Mouse (Mus musculus): Measurements from ENCODE around the gene Fam81b. TPM values are rescaled to one million over a fixed set of nuclear protein-coding genes. Genes with fewer than 3 reads are reported as not detected.

The Fam81b gene
- total and polyA plus RNA-seq, 2 experiments from 2014 or later: 0.21 TPM; not detected in 1

DNA sequence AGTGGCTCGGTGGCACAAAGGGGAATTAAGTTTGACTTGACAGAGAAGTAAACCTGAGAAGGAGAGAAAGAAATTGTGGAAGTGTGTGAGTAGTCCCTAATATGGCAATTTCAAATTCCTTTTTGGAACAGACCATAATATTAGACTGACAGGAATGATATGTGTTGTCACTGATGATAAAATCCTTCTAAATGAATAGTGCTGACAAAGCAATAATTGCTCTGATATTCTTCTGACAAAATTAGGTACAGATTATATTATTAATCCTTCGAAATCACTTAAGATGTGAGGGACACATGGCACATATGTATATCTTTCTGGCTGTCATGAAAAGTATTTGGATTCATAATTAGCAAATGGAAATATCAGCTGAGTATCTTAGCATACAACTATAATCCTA, 89.9 kb downstream of the Fam81b start:
- no peak for DNase-seq (ENCODE audit: low spot score)
- TF ChIP-seq CTCF (IDR thresholded peaks at IDR 0.05): no peak
- Histone ChIP-seq H3K9ac (replicated peaks; ENCODE audit: low read length, poor library complexity, severe bottlenecking) (no peak overlapping the region), H3K4me2 (ENCODE audit: low read depth, low read length, poor library complexity, severe bottlenecking) (no peak overlapping the region), H3K27me3 (ENCODE audit: insufficient read depth, low read length) (no peaks in the 10 kb centered on the region), H3K36me3 (ENCODE audit: insufficient read depth, low read length) (no peaks in the 10 kb centered on the region), H3K4me1 (ENCODE audit: insufficient read depth, low read length) (no peaks in the 10 kb centered on the region), H3K9me3 (ENCODE audit: low read length) (no peaks in the 10 kb centered on the region), H3K27ac (ENCODE audit: low read depth, low read length) (no peak overlapping the region), H3K4me3 (ENCODE audit: low read depth, low read length) (no peak overlapping the region)
- no peak for ATAC-seq (ENCODE audit: low FRiP score)
- 86% methylated on average over 2 of the region's 2 CpGs for WGBS

DNA sequence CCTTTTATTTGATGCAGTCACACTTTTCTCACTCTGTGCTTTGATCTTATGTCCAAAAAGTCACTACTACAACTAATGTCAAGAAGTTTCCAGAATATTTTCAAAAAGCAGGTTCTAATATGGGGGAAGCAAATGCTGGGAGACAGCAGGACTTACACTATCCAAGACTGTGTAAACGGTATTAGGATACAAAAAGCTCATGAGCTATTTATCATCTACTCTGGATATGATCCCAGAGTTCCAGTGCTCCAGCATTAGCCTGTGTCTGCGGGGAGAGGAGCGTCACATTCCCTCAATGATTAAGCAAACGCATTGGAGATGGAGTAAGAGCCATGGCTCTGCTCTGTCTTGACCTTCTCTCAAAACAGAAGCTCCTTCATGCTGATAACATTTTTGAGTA, 104.9 kb downstream of the Fam81b start:
- no peak overlapping the region for H3K4me3 ChIP-seq (ENCODE audit: low read depth, low read length)
- 94% methylated on average over 4 of the region's 4 CpGs for WGBS

DNA sequence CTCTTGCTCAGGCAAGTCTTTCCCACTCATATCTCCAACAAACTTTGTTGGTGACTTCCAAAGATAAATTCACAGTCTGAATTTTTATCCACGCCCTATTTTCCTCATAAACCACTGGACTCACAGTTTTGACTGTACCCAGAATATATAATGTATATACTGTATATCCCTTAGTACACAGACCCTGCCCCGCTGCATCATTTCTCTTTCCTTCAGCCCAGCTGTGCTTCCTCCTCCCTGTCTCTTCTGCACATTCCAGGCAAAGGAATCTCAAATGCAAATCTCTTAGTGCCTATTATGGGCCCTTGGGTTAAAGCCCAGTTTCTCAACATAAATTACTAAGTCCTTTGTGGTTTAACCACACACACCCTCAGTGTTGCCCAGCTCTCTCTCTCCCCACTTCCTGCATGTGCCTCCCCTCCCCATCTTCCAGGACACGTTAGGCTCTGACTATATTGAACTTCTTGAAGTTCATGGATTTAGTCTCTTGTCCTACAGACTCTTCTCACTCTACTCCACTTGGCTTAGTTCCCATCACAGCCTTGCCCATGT, 107.5 kb downstream of the Fam81b start:
- Histone ChIP-seq H3K4me2 (ENCODE audit: low read depth, low read length, poor library complexity, severe bottlenecking) (no peak overlapping the region), H3K27me3 (ENCODE audit: insufficient read depth, low read length) (no peaks in the 10 kb centered on the region), H3K4me1 (ENCODE audit: insufficient read depth, low read length) (no peaks in the 10 kb centered on the region), H3K27ac (ENCODE audit: low read depth, low read length) (no peak overlapping the region), H3K4me3 (ENCODE audit: low read depth, low read length) (no peak overlapping the region), H3K9ac (replicated peaks; ENCODE audit: low read length, poor library complexity, severe bottlenecking) (no peak overlapping the region), H3K9me3 (ENCODE audit: low read length) (no peaks in the 10 kb centered on the region), H3K36me3 (ENCODE audit: insufficient read depth, low read length) (no peaks in the 10 kb centered on the region)
- ATAC-seq (ENCODE audit: low FRiP score): no peak
- no peak for DNase-seq (ENCODE audit: low spot score)
- TF ChIP-seq CTCF (IDR thresholded peaks at IDR 0.05): no peak
- WGBS: 76% methylated on average over 3 of the region's 3 CpGs

More for the DNA sequence above, 104.9 kb downstream of the Fam81b start:
- DNase-seq (ENCODE audit: low spot score) (no peak), ATAC-seq (ENCODE audit: low FRiP score) (no peak)
- Histone ChIP-seq H3K27me3 (ENCODE audit: insufficient read depth, low read length) (no peaks in the 10 kb centered on the region), H3K9ac (replicated peaks; ENCODE audit: low read length, poor library complexity, severe bottlenecking) (no peak overlapping the region), H3K4me1 (ENCODE audit: insufficient read depth, low read length) (no peaks in the 10 kb centered on the region), H3K27ac (ENCODE audit: low read depth, low read length) (no peak overlapping the region), H3K9me3 (ENCODE audit: low read length) (no peaks in the 10 kb centered on the region), H3K36me3 (ENCODE audit: insufficient read depth, low read length) (no peaks in the 10 kb centered on the region), H3K4me2 (ENCODE audit: low read depth, low read length, poor library complexity, severe bottlenecking) (no peak overlapping the region)
- no peak for TF ChIP-seq CTCF (IDR thresholded peaks at IDR 0.05)

DNA sequence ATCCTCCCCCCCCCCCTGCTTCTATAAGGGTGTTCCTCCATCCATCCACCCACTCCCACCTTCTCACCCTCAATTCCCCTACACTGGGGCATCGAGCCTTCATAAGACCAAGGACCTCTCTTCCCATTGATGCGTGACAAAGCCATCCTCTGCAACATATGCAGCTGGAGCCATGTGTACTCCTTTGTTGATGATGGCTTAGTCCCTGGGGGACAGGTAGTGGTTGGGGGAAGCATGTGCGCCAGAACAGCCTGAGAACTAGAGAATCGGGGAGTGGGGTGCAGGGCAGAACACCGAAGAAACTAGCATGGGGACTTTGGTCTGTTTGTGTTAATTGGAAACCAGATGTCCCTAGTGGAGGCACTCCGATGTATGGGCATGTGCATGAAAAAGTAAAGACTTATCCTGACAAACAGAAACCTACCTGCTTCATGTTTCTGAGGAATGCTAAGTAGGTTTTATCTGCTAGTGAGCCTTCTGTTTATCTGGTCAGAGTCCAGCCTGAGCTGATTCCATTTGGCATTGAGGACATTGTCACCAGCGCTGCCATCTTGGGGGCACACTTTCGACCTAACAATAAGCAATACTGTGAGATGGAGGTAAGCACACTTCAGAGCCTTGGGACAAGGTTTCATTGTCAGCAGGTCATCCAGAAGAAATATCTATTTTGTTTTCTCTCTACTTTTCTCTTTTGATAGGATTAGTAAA, 109.3 kb downstream of the Fam81b start:
- H3K4me2 ChIP-seq (ENCODE audit: low read depth, low read length, poor library complexity, severe bottlenecking): no peak overlapping the region
- TF ChIP-seq CTCF (IDR thresholded peaks at IDR 0.05): no peak
- H3K9ac ChIP-seq (replicated peaks; ENCODE audit: low read length, poor library complexity, severe bottlenecking): no peak overlapping the region
- ATAC-seq (ENCODE audit: low FRiP score): no peak
- H3K27ac ChIP-seq (ENCODE audit: low read depth, low read length): no peak overlapping the region
- H3K36me3 ChIP-seq (ENCODE audit: insufficient read depth, low read length): peaks cover 6% of the 10 kb centered on the region; the same call in 1 of the 2 replicates
- H3K4me1 ChIP-seq (ENCODE audit: insufficient read depth, low read length): no peaks in the 10 kb centered on the region
- no peaks in the 10 kb centered on the region for H3K27me3 ChIP-seq (ENCODE audit: insufficient read depth, low read length)
- no peak for DNase-seq (ENCODE audit: low spot score)
- H3K4me3 ChIP-seq (ENCODE audit: low read depth, low read length): no peak overlapping the region
- no peaks in the 10 kb centered on the region for H3K9me3 ChIP-seq (ENCODE audit: low read length)
- WGBS: 94% methylated on average over 8 of the region's 8 CpGs

DNA sequence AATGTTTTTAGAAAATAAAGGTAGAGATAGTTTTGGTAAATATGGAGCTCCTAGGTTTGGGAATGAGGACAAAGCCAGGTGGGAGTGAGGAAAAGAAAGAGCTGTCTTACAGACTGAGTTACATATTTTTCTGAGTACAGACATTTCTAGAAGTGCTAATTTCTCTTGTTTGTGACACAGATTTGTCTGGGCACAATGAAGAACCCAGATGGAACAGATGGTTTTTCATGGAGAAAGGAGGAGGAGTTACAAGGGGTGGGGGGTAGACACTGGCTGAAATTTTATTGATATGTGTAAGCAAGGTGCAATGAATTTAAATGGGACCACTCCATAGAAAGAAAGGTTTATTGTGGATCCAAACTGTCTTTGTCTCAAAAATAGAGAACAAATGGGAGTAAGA, 109.9 kb downstream of the Fam81b start:
- ATAC-seq (ENCODE audit: low FRiP score) (no peak), DNase-seq (ENCODE audit: low spot score) (no peak)
- H3K4me3 ChIP-seq (ENCODE audit: low read depth, low read length): no peak overlapping the region
- no peak overlapping the region for H3K27ac ChIP-seq (ENCODE audit: low read depth, low read length)
- peaks cover 12% of the 10 kb centered on the region; the same call in 1 of the 2 replicates for H3K36me3 ChIP-seq (ENCODE audit: insufficient read depth, low read length)
- TF ChIP-seq CTCF (IDR thresholded peaks at IDR 0.05): no peak
- no peaks in the 10 kb centered on the region for H3K9me3 ChIP-seq (ENCODE audit: low read length)
- H3K4me1 ChIP-seq (ENCODE audit: insufficient read depth, low read length): no peaks in the 10 kb centered on the region
- H3K9ac ChIP-seq (replicated peaks; ENCODE audit: low read length, poor library complexity, severe bottlenecking): no peak overlapping the region
- H3K4me2 ChIP-seq (ENCODE audit: low read depth, low read length, poor library complexity, severe bottlenecking): no peak overlapping the region
- H3K27me3 ChIP-seq (ENCODE audit: insufficient read depth, low read length): no peaks in the 10 kb centered on the region

DNA sequence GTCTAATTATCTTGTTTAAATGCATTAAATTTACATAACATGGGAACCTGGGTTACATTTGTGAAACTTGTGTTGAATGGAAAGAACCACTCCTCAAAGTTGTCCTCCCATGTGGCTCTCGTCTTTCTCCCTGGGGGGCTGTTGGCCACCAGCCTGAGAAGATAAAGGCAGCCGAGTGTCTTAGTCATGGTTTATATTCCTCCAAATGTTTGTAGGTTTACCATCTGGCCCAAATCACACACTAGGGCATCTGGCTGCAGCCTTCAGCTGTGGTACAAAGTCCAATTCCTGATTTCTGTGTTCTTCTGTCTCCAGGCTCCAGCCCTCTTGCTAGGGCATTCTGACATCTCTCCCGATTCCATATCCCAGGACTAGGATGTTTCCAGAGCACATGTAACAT, 114.6 kb downstream of the Fam81b start:
- ATAC-seq (ENCODE audit: low FRiP score) (no peak), DNase-seq (ENCODE audit: low spot score) (no peak)
- Histone ChIP-seq H3K4me2 (ENCODE audit: low read depth, low read length, poor library complexity, severe bottlenecking) (no peak overlapping the region), H3K9ac (replicated peaks; ENCODE audit: low read length, poor library complexity, severe bottlenecking) (no peak overlapping the region), H3K27ac (ENCODE audit: low read depth, low read length) (no peak overlapping the region), H3K27me3 (ENCODE audit: insufficient read depth, low read length) (no peaks in the 10 kb centered on the region), H3K4me1 (ENCODE audit: insufficient read depth, low read length) (no peaks in the 10 kb centered on the region), H3K36me3 (ENCODE audit: insufficient read depth, low read length) (peaks cover 19% of the 10 kb centered on the region), H3K4me3 (ENCODE audit: low read depth, low read length) (no peak overlapping the region), H3K9me3 (ENCODE audit: low read length) (no peaks in the 10 kb centered on the region)
- TF ChIP-seq CTCF (IDR thresholded peaks at IDR 0.05): no peak
- WGBS: 77% methylated on average over 3 of the region's 3 CpGs
